Mouse (Mus musculus): ENCODE measurements at regions not wholly inside any gene's neighbourhood (a gene's known extent, or its start where the extent isn't known, plus 50 kb on each side); places are given as distances from the start of the nearest gene placed in this dataset.

DNA sequence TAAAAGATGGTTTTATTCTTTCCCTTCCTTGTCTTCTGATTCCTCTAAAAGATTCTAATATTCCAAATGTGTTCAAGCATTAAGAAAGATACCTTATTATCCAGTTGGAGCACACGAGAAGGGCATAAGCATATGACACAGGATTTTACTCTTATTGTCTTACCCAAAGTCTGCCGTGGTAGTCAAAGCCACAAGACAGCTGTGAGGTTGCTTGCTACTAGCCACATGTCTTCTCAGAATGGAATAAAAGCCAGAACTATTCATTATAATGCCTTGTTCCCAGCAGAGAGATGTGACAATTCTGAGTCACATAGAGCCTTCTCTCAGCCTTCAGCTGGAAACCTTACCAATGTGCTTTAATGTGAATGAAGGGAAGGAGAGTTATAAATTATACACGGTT is 71.5 kb downstream of the Pdha2 start:
- DNase-seq (ENCODE audit: low read depth, low spot score) = no peak

DNA sequence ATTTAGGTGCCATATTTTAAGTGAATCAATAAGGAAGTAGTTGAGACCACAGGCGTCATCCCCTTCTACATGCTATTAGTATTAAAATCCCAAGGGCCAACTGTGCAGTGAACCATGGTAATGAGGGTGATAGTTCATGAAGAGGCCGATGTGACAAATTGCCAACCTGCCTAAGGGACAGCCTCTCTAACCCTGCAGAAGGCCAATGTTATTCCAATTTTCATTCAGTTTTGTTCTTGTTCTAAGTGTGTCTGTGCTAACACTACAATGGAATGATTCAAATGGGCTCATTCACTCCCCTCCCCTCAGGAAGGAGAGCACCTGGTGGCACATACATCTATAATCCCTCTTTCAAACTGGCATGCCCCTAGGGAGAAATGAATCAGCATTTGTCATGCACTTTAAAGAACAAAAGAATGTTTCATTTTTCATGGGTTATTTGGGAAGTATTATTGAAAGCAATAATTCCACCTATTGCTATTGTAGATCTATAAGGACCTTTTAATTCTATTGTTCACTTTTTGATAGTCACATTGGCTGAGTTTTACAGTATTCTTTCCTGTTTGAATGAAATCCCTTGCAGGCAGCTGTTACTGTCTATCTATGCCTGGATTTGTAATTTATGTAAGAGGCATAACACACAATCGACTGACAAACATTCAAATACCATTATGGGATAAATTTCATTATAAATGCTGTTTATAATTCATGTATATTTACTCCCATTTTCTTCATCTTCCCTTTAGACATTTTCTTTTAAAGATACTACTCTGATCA is 99.6 kb downstream of the Pdha2 start:
- peak; percentile 48 for DNase-seq (ENCODE audit: low read depth, low spot score)

DNA sequence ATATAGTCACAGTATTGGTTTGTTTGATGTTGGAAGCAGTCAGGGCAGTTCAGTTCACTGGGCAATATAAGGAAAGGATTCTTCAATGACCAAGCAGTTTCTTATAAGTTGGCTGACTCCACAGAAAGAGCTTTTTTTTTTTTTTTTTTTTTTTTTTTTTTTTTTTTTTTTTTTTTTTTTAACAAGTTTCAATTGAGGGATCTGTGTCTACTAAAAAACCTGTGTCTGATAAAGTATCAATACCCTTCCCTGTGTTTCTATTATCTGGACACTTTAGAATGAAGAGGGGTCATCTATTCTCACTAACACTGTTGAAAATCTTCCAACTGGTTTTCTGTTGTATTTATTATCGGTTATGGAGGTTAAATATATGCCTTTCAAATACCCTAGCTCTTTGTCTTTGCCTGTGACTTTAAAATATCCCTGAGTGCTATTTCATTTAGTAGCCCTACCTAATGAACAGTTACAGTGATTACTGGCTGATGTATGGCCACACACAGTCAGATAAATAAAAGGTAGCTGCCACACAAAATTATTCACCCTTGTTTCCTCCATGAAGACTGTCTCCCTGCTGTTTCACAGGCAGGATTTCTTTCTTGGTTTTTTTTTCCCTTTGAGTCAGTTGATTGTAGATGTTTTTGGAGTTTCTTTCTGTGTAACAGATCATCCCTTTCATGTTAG is 100.3 kb downstream of the Pdha2 start:
- DNase-seq (ENCODE audit: low read depth, low spot score) = no peak
